Mouse (Mus musculus) limb, embryonic 15.5 days (tissue): Measurements from ENCODE around the gene Cux1. TPM values are rescaled to one million over a fixed set of nuclear protein-coding genes. Genes with fewer than 3 reads are reported as not detected.
A peak's percentile ranks its signal among the peaks of the same experiment; 100 is the strongest.

Experiments used
- ATAC-seq: fragments of 200-750 bp; cut with Nextera tagmentation; 2 replicates; pipeline ENCODE4 v1.8.0; 2017; ENCODE audit warnings: low read depth, moderate TSS enrichment; ENCODE audit not compliant: insufficient number of reproducible peaks, low FRiP score, low TSS enrichment
- H3K27ac ChIP-seq: fragments of 300-500 bp; sonication (generic); 2 replicates; pipeline ENCODE4 v1.5.1; 2015; ENCODE audit warnings: moderate library complexity, mild to moderate bottlenecking, inconsistent platforms
- H3K27me3 ChIP-seq: fragments of 300-500 bp; sonication (generic); 2 replicates; pipeline ENCODE4 v1.6.1; 2015; ENCODE audit warnings: inconsistent platforms
- H3K36me3 ChIP-seq: fragments of 300-500 bp; sonication (generic); 2 replicates; pipeline ENCODE4 v1.6.1; 2015; ENCODE audit warnings: inconsistent platforms
- H3K4me1 ChIP-seq: fragments of 300-500 bp; sonication (generic); 2 replicates; pipeline ENCODE4 v1.6.1; 2015; ENCODE audit warnings: inconsistent platforms
- H3K4me2 ChIP-seq: fragments of 300-500 bp; sonication (generic); 2 replicates; pipeline ENCODE4 v1.6.1; 2015; ENCODE audit warnings: mild to moderate bottlenecking, inconsistent platforms
- H3K4me3 ChIP-seq: fragments of 300-500 bp; sonication (generic); 2 replicates; pipeline ENCODE4 v1.5.1; 2015; ENCODE audit warnings: mild to moderate bottlenecking, inconsistent platforms
- H3K9ac ChIP-seq: fragments of 300-500 bp; sonication (generic); 2 replicates; pipeline ENCODE4 v1.6.1; 2015; ENCODE audit warnings: inconsistent platforms
- H3K9me3 ChIP-seq: fragments of 300-500 bp; sonication (generic); 2 replicates; pipeline ENCODE4 v1.6.1; 2016; ENCODE audit warnings: inconsistent platforms
- WGBS: fragments of 180-500 bp; shearing (Covaris S2); methylation state at CpG from one replicate; pipeline ENCODE4 v1.1.7; 2015; 5-methylcytosine and 5-hydroxymethylcytosine counted together
- polyA plus RNA-seq: library from polyadenylated mRNA; unstranded; fragments of >200 nt; fragmentation: Nextera tagmentation; extraction: Ambion mirVana; gene quantifications from 2 replicates; pipeline ENCODE4 v1.2.1, GENCODE M21; 2015

The Cux1 gene
- polyA plus RNA-seq, 1 experiment from 2014 or later = 80.1 TPM

DNA sequence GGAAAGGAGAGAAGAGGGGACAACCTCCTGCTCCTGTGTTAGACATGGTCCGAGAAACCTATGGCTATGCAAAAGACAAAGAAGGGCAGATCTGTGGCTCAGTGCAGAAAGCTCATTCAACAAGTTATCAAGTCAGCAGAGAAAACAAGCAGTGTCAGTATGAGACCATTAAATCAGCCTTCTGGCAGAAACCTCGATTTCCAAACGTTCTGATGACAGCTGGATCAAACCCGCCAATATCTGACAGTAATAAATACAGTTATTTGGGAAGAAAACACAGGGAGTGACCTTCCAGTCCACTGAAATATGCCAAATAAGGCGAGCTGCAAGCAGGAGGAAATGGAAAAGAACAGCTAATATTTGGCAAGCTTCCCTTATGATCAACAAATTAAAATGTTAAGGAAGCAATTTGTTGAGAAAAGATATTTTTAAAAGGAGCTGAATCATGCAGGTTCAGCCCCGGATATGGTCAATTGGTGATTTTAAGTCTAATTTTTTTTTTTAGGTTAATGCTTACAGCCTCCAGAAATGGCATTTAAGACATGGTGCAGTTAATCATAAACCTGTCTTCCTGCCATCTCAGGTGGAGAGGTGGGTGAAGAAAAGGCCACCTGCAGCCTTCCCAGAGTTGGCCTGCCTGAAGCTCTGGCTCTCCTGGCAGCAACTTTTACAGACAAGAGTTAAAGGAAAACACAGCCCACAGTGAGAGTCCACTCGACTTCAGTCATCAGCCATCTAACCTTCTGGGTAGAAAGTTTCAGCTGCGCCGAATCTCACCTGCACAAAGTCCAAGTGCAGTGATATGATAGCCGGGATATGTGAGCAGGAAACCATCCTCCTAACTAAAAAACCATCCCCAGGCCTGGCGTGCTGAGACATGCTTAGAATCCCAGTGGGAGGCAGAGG lies 33.7 kb downstream of the Cux1 start:
- Histone ChIP-seq H3K27me3 (no peaks in the 10 kb centered on the region), H3K4me3 (no peak overlapping the region), H3K4me1 (peaks cover 26% of the 10 kb centered on the region), H3K4me2 (no peak overlapping the region), H3K36me3 (no peaks in the 10 kb centered on the region), H3K9ac (no peak overlapping the region), H3K27ac (no peak overlapping the region), H3K9me3 (no peaks in the 10 kb centered on the region)
- ATAC-seq = no peak
- WGBS = 60% methylated on average over 11 of the region's 11 CpGs

DNA sequence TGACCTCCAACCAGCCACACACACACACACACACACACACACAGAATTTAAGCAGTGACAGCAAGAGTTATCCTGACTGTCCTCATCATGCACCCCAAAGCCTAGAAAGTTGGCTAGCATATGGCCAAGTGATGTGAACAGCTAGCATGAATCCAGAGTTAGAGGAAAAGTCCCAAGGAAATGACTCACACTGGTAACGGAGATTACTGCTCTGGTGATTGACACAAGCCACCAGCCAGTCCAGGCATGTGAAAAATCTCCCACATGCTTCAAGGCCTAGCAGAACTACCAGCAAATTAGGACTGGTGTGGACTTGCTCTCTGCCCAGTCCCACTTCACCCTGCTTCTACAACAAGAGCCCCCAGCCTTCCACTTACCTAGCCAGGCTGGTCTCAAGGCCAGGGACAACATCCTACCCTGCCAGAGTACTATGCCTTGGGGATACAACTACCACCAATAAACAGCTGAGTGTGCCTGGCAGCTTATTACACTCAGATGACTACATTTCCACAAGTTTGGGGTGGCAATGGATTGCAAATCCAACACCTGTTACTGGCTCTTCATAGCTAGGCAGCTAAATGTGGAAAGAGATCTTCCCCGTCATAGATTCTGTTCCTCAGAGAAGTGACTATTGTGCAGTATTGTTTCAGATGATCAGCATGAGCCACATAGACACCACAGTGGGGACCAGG lies 35.5 kb downstream of the Cux1 start:
- H3K9me3 ChIP-seq = no peaks in the 10 kb centered on the region
- WGBS = 54% methylated on average over 2 of the region's 2 CpGs
- H3K27me3 ChIP-seq = no peaks in the 10 kb centered on the region
- 0 out of 2 replicates have a peak, but pooled peaks have one; percentile 41 for ATAC-seq
- H3K4me3 ChIP-seq = no peak overlapping the region
- 0 out of 2 replicates have a peak overlapping the region, but pooled peaks have one; percentile 3 for H3K27ac ChIP-seq
- no peak overlapping the region for H3K9ac ChIP-seq
- no peaks in the 10 kb centered on the region for H3K36me3 ChIP-seq
- peaks cover 26% of the 10 kb centered on the region for H3K4me1 ChIP-seq
- no peak overlapping the region for H3K4me2 ChIP-seq

DNA sequence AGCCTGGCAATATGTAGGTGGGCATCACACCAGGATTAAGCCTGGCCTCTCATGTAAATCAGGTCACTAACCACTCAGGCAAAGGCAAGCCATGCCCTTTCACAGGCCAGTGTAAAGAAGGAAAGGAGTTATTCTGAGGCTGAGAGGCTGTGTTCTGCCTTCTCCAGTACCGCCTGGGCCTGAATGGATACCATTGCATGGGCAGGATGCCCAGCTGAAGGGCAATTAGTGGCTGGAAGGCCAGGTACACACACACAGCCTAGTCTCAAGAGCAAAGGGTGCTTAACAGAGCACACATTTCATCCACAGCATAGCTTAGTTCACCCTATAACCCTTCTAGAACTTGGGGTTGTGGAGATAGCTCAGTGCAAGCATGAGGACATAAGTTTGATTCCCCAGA lies 36.4 kb downstream of the Cux1 start:
- H3K27ac ChIP-seq = no peak overlapping the region
- 86% methylated on average over 1 of the region's 1 CpGs for WGBS
- ATAC-seq = no peak

DNA sequence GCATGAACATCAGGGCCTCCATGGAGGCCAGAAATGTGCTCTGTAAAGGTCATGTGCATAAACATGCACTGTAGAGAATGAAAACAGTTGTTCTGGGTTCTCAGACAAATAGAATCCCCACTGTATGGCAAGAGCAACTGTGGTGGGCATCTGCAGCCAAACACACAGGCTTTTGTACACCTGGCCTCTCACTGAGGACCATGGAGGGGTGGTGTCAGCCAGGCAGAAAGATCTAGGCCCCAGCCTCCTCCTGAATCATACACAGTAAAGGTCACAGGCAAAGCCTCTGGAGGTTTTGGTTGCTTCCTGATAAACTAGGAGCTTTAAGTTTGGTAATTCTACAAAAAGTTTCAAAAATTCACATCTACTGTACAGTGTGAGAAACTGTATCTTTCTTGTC lies 38.1 kb downstream of the Cux1 start:
- Histone ChIP-seq H3K27ac (no peak overlapping the region), H3K4me3 (no peak overlapping the region), H3K9ac (no peak overlapping the region), H3K4me1 (peaks cover 23% of the 10 kb centered on the region), H3K9me3 (no peaks in the 10 kb centered on the region), H3K4me2 (no peak overlapping the region), H3K27me3 (no peaks in the 10 kb centered on the region), H3K36me3 (no peaks in the 10 kb centered on the region)
- ATAC-seq = no peak

More for the DNA sequence above, 36.4 kb downstream of the Cux1 start:
- Histone ChIP-seq H3K4me1 (peaks cover 30% of the 10 kb centered on the region), H3K27me3 (no peaks in the 10 kb centered on the region), H3K4me3 (no peak overlapping the region), H3K36me3 (no peaks in the 10 kb centered on the region), H3K4me2 (no peak overlapping the region), H3K9ac (no peak overlapping the region), H3K9me3 (no peaks in the 10 kb centered on the region)

DNA sequence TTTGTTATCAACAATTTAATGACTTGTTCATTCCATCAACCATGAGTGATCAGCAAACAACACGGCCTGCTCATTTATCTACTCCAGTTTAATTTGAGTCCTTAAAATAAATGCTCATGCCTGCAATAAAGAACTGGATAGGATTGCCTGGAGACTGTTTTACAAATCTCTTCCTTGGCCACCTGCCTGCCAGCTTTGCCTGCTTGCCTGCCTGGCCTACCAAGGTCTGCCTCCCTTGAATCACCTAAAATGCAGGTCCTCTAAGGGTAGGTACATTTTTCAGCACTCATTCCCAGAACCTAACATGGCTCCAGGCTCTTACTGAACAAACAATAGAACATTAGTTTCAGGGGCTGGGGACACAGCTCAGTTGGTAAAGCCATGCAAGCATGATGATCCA lies 39.4 kb downstream of the Cux1 start:
- no peak overlapping the region for H3K27ac ChIP-seq
- 69% methylated on average over 1 of the region's 1 CpGs for WGBS
- H3K9ac ChIP-seq = no peak overlapping the region
- no peak for ATAC-seq
- peaks cover 25% of the 10 kb centered on the region for H3K4me1 ChIP-seq
- H3K9me3 ChIP-seq = no peaks in the 10 kb centered on the region
- H3K4me3 ChIP-seq = no peak overlapping the region
- no peaks in the 10 kb centered on the region for H3K27me3 ChIP-seq
- no peak overlapping the region for H3K4me2 ChIP-seq
- H3K36me3 ChIP-seq = no peaks in the 10 kb centered on the region

DNA sequence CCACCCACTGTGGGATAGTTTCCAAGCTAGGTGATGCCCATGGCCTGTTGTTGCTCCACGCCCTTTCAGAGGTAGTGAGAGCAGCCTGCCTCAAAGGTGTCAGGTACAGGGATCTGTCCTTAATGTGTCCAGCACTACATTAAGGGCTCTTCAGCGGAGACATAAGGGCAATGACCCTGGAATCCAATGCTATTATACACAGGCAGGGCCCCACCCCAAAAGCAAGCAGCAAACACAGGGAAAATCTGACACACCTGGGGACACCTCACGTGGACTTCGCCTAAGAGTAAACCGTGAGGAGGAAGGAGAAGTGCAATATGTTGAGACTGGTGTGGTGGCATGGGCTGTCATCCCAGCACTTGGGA lies 40.8 kb downstream of the Cux1 start:
- no peak for ATAC-seq
- Histone ChIP-seq H3K4me1 (peaks cover 21% of the 10 kb centered on the region), H3K9ac (no peak overlapping the region), H3K4me2 (no peak overlapping the region), H3K9me3 (no peaks in the 10 kb centered on the region), H3K27ac (no peak overlapping the region), H3K4me3 (no peak overlapping the region), H3K36me3 (no peaks in the 10 kb centered on the region), H3K27me3 (no peaks in the 10 kb centered on the region)
- WGBS = 83% methylated on average over 5 of the region's 5 CpGs

DNA sequence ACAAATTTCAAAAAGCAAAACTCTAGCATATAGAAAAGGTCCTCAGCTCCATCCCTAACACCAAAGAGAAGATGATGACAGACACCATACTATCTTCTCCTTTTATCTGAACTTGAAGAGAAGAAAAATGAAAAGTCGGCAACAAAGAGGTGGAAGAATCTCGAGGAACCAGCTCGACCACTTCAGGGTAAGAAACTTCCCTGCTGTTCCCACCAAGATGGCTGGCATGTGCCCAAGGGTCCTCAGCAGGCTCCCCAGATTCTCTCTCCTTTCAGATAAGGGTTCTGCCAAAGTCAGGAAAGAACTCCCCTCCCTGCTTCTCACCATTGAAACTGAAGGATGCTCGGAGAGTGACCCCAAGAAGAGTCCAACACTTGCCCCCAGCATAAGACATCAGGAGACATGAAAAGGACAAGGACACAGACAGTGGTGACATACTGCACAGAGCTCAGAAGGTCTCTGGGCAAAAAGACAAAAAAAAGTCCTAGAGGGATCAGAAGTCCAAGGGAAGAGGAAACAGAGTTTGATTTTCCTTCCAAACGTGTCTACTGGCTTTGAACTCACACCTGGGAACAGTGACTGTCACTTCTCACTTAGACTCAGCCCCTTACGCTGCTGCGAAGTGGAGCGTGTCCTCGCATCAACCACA lies 41.3 kb downstream of the Cux1 start:
- H3K9ac ChIP-seq = no peak overlapping the region
- H3K4me2 ChIP-seq = no peak overlapping the region
- H3K9me3 ChIP-seq = no peaks in the 10 kb centered on the region
- 72% methylated on average over 9 of the region's 9 CpGs for WGBS
- H3K27me3 ChIP-seq = no peaks in the 10 kb centered on the region
- peaks cover 18% of the 10 kb centered on the region for H3K4me1 ChIP-seq
- no peaks in the 10 kb centered on the region for H3K36me3 ChIP-seq
- H3K4me3 ChIP-seq = no peak overlapping the region
- no peak overlapping the region for H3K27ac ChIP-seq
- ATAC-seq = no peak

DNA sequence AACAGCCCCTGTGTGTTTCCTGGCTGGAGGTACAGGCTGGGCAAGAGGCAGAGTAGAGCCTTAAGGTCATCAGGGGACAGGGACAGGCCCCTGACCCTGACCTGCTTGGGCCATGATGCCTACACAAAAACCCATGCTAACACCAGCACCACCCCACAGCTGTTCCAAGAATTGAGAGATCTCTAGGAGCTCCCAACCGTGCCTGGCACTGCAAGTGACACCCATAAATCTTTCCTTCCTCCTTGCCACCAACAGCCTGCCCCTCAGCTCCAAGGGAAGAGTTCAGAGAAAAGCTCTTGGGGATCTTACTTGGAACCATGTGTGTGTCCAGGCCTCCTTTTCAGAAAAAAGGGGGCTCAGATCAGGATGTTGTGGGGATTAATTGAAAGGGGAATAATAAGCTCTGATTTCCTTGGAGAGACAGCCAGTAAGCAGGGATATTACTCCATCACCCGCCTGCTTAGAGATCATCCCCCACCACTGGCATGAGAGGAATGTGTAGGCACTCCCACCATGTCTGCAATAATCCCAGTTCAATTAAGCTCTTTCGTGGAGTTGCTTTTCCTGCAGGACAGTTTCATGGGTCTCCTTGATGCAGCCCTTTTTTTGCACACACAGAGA lies 44.3 kb downstream of the Cux1 start:
- H3K4me3 ChIP-seq = no peak overlapping the region
- no peaks in the 10 kb centered on the region for H3K9me3 ChIP-seq
- no peak for ATAC-seq
- no peak overlapping the region for H3K4me2 ChIP-seq
- no peaks in the 10 kb centered on the region for H3K27me3 ChIP-seq
- no peak overlapping the region for H3K9ac ChIP-seq
- no peak overlapping the region for H3K27ac ChIP-seq
- no peaks in the 10 kb centered on the region for H3K36me3 ChIP-seq
- WGBS = 7% methylated on average over 3 of the region's 3 CpGs
- H3K4me1 ChIP-seq = peaks cover 15% of the 10 kb centered on the region

DNA sequence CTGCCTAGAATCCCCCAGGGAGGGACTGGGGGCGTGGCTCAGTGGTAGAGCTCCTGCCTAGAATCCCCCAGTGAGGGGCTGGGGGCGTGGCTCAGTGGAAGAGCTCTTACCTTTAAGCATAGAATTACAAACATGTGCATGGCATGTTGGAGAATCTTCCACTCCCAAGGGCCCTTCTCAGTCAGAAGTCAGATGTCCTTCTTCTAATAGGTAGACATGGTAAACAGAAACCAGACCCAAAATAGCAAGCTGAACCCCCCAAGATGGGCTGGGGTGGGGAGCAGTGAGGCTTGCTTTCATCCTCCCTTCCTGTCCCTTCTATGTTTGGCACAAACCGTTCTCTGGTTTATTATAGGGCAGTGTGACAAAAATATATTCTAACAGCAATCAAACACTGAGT lies 45.6 kb downstream of the Cux1 start:
- no peaks in the 10 kb centered on the region for H3K9me3 ChIP-seq
- H3K4me3 ChIP-seq = no peak overlapping the region
- no peak overlapping the region for H3K4me2 ChIP-seq
- no peak for ATAC-seq
- no peaks in the 10 kb centered on the region for H3K36me3 ChIP-seq
- H3K27me3 ChIP-seq = no peaks in the 10 kb centered on the region
- peaks cover 13% of the 10 kb centered on the region for H3K4me1 ChIP-seq
- no peak overlapping the region for H3K9ac ChIP-seq
- H3K27ac ChIP-seq = no peak overlapping the region
- whole genome bisulfite sequencing = 86% methylated on average over 3 of the region's 3 CpGs

DNA sequence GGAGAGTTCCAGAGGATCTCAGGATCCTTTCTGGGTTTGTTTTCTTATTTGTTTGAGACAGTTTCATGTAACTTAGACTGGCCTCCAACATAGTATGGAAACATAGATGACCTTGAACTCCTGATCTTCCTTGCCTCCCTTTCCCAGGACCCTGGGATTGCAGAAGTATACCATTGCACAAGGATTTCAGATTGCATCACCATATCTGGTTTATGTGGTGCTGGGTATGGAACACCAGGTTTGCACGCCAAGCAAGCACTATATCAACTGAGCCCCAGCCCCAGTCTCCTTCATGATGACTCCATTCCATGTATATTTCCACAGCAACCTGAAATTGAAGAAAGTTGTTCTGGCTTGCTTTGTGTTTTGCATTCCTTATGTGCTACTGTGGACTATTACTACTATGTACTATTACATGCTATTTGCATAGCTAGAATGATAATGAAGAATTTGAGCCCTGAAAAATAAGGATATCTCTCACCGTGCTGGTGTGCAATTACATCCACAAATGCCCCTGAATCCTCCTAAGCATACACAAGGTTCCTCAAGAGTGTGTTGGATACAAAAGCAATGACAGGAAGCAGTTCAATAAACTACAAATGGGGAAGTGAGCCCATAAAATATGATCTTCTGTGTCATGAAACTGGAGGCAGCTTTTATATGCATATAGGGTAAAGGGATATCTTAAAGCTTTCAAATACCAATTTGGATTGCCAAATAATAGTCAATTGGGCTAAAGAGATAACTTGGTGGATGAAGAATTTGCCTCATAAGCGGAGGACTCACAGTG lies 48.4 kb downstream of the Cux1 start:
- Histone ChIP-seq H3K27ac (no peak overlapping the region), H3K9me3 (no peaks in the 10 kb centered on the region), H3K4me1 (peaks cover 11% of the 10 kb centered on the region), H3K27me3 (no peaks in the 10 kb centered on the region; the same call in 1 of the 2 replicates), H3K4me3 (no peak overlapping the region), H3K9ac (no peak overlapping the region), H3K4me2 (no peak overlapping the region), H3K36me3 (no peaks in the 10 kb centered on the region)
- ATAC-seq = no peak
- 82% methylated on average over 3 of the region's 3 CpGs for WGBS

DNA sequence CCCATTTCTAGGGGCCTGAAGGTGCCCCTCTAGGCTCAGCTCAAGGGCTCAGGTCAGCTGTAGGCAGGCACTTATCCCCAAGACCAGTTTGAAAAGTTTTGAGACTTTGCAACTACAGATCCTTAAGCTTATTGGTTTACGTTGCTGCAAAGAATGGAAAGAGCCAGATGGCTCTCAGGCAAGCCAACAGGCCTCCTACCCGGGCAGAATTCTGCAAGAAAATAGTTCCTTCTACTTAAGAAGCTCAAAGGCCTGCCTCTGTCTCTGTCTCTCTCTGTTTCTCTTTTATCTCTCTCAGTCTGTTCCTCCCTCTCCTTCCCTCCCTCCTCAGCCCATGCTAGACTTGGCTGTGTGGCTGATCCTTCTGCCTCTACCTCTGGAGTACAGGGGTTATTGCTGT lies 49.8 kb downstream of the Cux1 start:
- 53% methylated on average over 2 of the region's 2 CpGs for WGBS
- Histone ChIP-seq H3K4me3 (no peak overlapping the region), H3K9ac (no peak overlapping the region)

More for the DNA sequence above, 49.8 kb downstream of the Cux1 start:
- Histone ChIP-seq H3K4me2 (no peak overlapping the region), H3K27me3 (no peaks in the 10 kb centered on the region; the same call in 1 of the 2 replicates), H3K4me1 (peaks cover 4% of the 10 kb centered on the region), H3K36me3 (no peaks in the 10 kb centered on the region), H3K27ac (no peak overlapping the region), H3K9me3 (no peaks in the 10 kb centered on the region)
- no peak for ATAC-seq
